Mouse (Mus musculus): ENCODE results near the gene Pkd1l1. TPM values are rescaled to one million over a fixed set of nuclear protein-coding genes. Genes with fewer than 3 reads are reported as not detected.

The Pkd1l1 gene
- total RNA-seq, 2 experiments from 2014 or later = 0.05 TPM; not detected in 1

DNA sequence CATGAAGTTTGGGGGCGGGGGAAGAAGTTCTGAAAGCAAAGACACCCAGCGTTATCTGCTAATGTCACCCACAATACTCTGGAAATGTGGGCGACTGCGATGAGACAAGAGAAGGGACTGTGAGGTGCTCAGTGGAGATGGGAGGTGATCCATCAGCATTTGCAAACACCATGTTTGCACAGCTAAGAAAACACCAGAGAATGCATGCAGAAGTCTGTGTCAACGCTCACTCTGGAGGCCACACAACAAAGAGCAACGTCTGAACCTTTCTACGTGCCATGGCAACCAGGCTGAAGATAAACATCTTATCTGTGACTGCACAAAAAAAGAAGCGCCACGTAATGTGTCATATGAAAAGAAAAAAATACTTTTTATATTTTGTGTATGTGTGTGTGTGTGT, 2.6 kb downstream of the Pkd1l1 start:
- TF ChIP-seq CTCF (conservative IDR thresholded peaks at IDR 0.05) = no peak

DNA sequence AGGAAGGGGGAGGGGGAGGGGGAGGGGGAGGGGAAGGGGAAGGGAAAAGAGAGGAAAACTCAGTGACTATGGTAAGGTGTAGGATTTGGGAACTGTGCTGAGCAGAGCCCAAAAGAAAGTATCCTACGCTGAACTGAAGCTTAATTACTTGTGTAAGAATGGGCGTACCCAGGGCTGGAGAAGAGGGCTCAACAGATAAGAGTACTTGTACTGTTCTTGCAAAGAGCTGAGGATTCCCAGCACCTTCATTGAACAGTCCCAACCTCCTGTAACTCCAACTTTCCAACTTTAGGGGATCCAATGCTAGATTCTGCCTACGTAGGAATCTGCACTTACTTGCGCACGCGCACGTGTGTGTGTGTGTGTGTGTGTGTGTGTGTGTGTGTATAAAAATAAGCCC, 5.0 kb downstream of the Pkd1l1 start:
- H3K4me3 ChIP-seq = no peak overlapping the region
- H3K27ac ChIP-seq = no peak overlapping the region
- no peak for DNase-seq (ENCODE audit: low spot score in 2 of 2)
- TF ChIP-seq CTCF (conservative IDR thresholded peaks at IDR 0.05) = no peak

More for the DNA sequence above, 2.6 kb downstream of the Pkd1l1 start:
- no peak for DNase-seq (ENCODE audit: low spot score in 2 of 2)
- Histone ChIP-seq H3K4me3 (no peak overlapping the region), H3K27ac (no peak overlapping the region)

- H3K4me3 ChIP-seq = no peak overlapping the region
- TF ChIP-seq CTCF (conservative IDR thresholded peaks at IDR 0.05) = no peak
- peak; percentile 45 to 52 for DNase-seq (ENCODE audit: low spot score in 2 of 2)
- H3K27ac ChIP-seq = peak overlapping the region; percentile 80
These were observed 14.5 kb downstream of the Pkd1l1 start for GRCm38 (mm10) chr11:8958572-8958971.

- no peak overlapping the region for H3K4me3 ChIP-seq
- no peak for DNase-seq (ENCODE audit: low spot score in 2 of 2)
- H3K27ac ChIP-seq = peak overlapping the region; percentile 80
- TF ChIP-seq CTCF (conservative IDR thresholded peaks at IDR 0.05) = no peak
These were observed 15.0 kb downstream of the Pkd1l1 start for GRCm38 (mm10) chr11:8958108-8958507.

DNA sequence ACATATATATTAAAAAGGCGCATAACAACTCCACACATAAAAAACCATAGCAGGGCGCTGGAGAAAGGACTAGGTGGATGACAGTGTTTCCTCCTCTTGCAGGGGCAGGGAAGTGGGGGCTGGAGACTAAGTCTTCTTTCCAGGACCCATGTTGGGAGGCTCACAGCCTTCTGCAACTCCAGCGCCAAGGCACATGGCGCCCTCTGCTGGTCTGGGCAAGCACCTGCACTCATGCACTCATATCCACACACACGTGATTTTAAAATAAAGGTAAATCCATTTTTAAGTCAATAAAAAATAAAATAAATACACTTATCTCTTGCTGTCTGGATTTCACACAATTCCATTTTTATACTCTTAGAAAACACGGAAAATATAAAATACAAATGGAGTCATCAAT, 16.0 kb downstream of the Pkd1l1 start:
- no peak for DNase-seq (ENCODE audit: low spot score in 2 of 2)
- peak; percentile 73 for TF ChIP-seq CTCF (conservative IDR thresholded peaks at IDR 0.05)
- no peak overlapping the region for H3K4me3 ChIP-seq
- H3K27ac ChIP-seq = no peak overlapping the region

DNA sequence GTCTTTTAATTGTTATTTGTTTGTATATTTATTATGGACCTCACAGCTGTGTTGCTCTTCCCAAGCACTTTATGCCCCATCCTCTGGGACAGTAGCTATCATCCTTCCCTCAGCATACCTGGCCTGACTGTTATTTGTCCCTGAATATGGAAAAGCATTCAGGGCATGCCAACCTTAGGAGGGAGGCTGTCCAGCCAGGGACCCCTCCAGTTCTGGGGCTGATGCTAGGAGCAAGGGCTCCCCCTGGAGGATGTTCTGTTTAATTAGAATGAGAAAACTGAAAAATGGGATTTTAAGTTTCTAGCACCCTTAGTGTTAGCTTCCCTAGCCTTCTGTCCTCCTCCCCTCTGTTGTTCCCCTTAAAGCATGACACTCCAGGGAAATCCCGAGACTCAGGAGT, 17.4 kb downstream of the Pkd1l1 start:
- peak in 1 of 2 experiments; percentile 52 for DNase-seq (ENCODE audit: low spot score in 2 of 2)
- Histone ChIP-seq H3K4me3 (no peak overlapping the region), H3K27ac (no peak overlapping the region)
- TF ChIP-seq CTCF (conservative IDR thresholded peaks at IDR 0.05) = peak; percentile 84

GRCm38 (mm10) chr11:8949765-8950430, 23.2 kb downstream of the Pkd1l1 start:
- no peak overlapping the region for H3K27ac ChIP-seq
- TF ChIP-seq CTCF (conservative IDR thresholded peaks at IDR 0.05) = no peak
- H3K4me3 ChIP-seq = no peak overlapping the region
- DNase-seq (ENCODE audit: low spot score in 2 of 2) = no peak

- no peak for TF ChIP-seq CTCF (conservative IDR thresholded peaks at IDR 0.05)
- no peak for DNase-seq (ENCODE audit: low spot score in 2 of 2)
- Histone ChIP-seq H3K4me3 (no peak overlapping the region), H3K27ac (no peak overlapping the region)
These were observed 24.2 kb downstream of the Pkd1l1 start for GRCm38 (mm10) chr11:8948871-8949270.

DNA sequence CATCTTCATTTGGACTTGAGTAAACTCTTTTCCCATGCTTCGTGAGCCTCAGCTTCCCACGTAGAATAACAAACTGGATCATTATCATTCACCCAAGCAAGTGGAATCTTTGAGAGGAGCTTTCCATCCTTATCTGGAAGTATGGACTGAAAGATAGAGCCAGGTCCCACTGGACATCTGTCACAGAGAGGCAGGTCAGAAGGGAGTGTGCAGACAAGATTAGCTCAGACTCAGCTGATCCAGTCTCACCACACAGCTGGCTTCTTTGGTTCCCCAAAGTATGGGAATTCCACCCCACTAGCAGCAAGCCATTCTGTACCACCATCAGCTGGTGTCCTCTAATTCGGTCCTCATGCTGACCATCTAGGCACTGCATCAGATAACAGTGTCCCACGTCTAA, 29.0 kb downstream of the Pkd1l1 start:
- DNase-seq (ENCODE audit: low spot score in 2 of 2) = no peak
- Histone ChIP-seq H3K4me3 (no peak overlapping the region), H3K27ac (no peak overlapping the region)
- TF ChIP-seq CTCF (conservative IDR thresholded peaks at IDR 0.05) = no peak

DNA sequence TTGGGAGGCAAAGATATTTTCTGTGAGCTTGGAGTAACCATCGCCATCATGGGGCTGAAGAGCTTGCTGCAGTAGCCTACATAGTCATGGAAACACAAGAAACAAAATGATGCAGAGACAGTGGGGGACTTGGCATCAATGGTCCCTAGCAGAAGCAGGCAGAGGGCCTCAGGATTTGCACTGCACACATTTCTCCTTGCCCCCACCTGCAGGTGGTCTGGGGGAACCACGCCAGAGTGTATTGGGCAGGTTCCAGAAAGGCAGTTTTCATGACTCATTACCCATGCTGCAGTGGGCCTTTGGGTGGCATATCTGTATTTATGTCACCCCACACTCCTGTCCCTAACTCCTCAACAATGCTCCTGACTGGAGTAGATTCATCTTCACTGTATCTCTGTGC, 30.6 kb downstream of the Pkd1l1 start:
- no peak for TF ChIP-seq CTCF (conservative IDR thresholded peaks at IDR 0.05)
- no peak overlapping the region for H3K27ac ChIP-seq
- no peak for DNase-seq (ENCODE audit: low spot score in 2 of 2)
- no peak overlapping the region for H3K4me3 ChIP-seq

- no peak overlapping the region for H3K4me3 ChIP-seq
- TF ChIP-seq CTCF (conservative IDR thresholded peaks at IDR 0.05) = no peak
- DNase-seq (ENCODE audit: low spot score in 2 of 2) = no peak
- no peak overlapping the region for H3K27ac ChIP-seq
These were observed 36.5 kb downstream of the Pkd1l1 start for GRCm38 (mm10) chr11:8936431-8937110.

DNA sequence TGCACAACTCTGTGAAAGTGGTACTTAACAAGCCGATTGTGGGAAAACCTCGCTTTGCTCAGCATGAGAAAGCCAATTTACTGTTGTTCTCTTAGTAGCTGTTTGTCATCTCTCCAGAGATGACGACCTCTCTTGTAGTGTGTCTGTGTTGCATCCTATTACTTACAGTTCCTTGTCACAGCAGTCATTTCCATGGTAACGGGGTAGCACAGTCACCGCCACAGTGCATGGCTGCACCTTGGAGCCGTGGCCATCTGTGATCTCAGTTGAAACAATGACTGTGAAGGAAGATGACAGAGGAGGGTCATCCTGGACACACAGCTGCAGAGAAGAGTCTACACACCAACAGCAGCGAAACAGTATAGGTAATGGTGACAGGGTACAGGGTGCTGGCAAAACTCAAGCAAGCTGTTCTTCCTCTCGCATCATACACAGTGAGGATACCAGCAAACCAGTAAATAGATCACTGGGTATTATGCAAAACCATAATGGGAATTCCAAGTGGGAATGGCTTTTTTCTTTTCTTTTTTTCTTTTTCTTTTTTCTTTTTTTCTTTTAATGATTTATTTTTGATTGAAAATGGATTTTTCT, 56.9 kb downstream of the Pkd1l1 start:
- no peak for TF ChIP-seq CTCF (conservative IDR thresholded peaks at IDR 0.05)
- no peak for DNase-seq (ENCODE audit: low spot score in 2 of 2)
- H3K27ac ChIP-seq = no peak overlapping the region

GRCm38 (mm10) chr11:8882793-8883192, 90.3 kb downstream of the Pkd1l1 start:
- TF ChIP-seq CTCF (conservative IDR thresholded peaks at IDR 0.05) = no peak
- DNase-seq (ENCODE audit: low spot score in 2 of 2) = no peak
- Histone ChIP-seq H3K27ac (no peak overlapping the region), H3K4me3 (no peak overlapping the region)

More for the DNA sequence above, 56.9 kb downstream of the Pkd1l1 start:
- H3K4me3 ChIP-seq = no peak overlapping the region

- no peak for DNase-seq (ENCODE audit: low spot score in 2 of 2)
- Histone ChIP-seq H3K27ac (no peak overlapping the region), H3K4me3 (no peak overlapping the region)
- TF ChIP-seq CTCF (conservative IDR thresholded peaks at IDR 0.05) = peak; percentile 50
These were observed 91.5 kb downstream of the Pkd1l1 start for GRCm38 (mm10) chr11:8881521-8881920.

All from layer of hippocampus, adult 2 months (tissue).